Mouse (Mus musculus): ENCODE results near the gene Plcb1. TPM values are rescaled to one million over a fixed set of nuclear protein-coding genes. Genes with fewer than 3 reads are reported as not detected.

The Plcb1 gene
- total RNA-seq, 2 experiments from 2014 or later: 180 to 200 TPM

DNA sequence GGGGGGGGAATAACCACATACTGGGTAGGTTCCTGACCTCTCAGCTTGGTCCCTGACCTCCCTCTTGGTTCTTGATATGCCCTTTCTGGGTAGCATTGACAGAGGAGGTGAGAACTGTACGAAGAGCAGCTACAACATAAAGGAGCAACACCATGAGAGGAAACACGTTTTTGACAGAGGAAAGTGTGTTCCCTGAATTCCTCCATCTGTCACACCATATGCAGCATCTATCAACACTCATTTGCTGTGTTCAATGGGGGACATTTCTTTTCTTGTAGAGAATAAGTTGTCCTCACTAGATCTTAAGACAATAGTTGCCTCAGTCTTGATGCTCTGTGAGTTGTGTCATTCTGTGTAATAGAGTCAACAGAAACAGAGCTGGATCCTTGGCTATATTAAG, 733.1 kb downstream of the Plcb1 start:
- DNase-seq (ENCODE audit: low spot score in 2 of 2): peak in 1 of 2 experiments; percentile 24

More for the DNA sequence above, 733.1 kb downstream of the Plcb1 start:
- intact Hi-C loops (cut with DNase I): no loop called here

Other genes with a start within 250 kb of the Plcb1 start
- gene Hao1, start 231.7 kb upstream of the Plcb1 start, total RNA-seq (2021): not detected
- gene Tmx4, start 141.9 kb upstream of the Plcb1 start, total RNA-seq (2021): 100 to 1,000 TPM; 175 to 177 TPM

Measured in left cerebral cortex, postnatal 25 days (tissue).